Mouse (Mus musculus): ENCODE data around the gene Med24.

Gene Med24

DNA sequence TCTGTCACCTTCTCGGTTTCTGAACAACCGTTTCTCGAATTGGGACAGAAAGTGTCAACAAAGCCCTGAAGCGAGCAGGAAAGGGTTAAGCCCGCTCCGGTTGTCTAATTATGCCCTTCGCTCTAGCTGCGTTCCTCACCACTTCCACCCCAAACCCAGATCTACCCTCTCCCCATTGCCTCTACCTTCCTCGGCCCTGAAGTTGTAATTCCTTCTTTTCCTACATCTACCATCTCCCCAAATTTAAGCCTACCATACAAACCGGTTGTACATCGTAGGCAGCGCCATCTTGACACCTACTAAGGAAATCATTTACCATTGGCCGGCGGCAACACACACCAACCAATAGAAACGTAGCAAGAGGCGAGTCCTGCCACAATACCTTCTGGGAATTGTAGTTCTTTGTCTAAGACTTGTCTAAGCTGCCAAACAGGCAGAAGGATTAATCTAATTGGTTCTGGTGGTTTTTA, at the start of gene Med24:
Gene Med24 (minus strand): TSS at position 317 of the 470 bp plus-strand sequence.
- CTCF ChIA-PET: interaction anchor here (1.2 kb wide), 1 partner anchor 15 kb away, joined by 4 read pairs; no protein-coding TSS in a partner anchor

DNA sequence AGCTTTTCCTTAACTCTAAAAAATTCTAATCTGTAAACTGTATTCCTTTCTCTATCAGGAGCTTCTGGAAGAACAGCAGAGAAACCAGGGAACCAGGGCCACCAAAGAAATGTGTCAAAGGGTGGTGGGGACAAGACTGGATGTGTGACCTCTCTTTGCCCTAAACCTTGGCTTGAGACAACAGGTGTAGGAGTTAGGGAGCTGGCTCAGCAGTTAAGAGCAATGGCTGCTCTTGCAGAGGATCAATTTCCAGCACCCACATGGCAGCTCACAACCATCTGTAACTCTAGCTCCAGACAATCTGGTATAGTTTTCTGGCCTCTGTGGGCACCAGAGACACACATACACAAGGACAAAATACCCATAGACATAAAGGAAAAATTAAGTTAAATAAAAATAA, 48.7 kb upstream of the Med24 start:
- CTCF ChIA-PET: interaction anchor here (0.6 kb wide), 1 partner anchor 11 kb away, joined by 14 read pairs; no protein-coding TSS in a partner anchor

DNA sequence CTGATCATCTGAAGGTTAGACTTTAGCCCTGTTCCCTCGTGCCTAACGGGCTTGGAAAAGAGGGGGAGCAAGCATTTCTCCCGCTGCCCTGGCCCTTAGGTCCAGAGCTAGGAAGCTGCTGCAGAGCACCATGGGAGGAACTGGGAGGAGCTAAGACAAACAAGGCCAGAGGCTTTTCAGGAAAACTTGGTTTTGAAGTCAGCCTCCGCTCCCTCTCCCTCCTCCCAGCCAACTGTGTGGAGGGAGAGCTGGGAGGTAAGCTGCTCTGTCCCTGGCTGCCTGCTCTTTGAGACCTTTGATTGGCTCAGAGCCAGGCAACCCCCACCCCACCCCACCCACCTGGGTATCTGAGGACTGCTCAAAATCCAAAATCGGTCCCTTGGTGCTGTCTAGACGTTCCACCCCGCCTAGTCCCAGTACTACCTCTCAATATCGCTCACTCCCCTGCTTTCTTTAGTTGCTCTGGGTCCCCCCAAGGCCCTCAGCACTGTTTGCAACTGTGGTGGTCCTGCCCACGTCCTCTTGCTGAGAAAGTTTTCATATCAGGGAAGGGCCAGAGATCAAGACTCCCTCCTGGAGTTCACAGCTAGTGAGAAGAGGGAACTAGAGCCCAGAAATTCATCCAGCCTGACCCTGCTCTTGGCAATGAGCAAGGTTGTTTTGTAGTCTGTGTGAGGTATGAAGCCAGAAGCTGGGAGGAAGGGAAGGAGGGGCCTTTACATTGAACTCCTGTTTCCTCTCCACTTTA, 47.8 kb upstream of the Med24 start:
- CTCF ChIA-PET: interaction anchor here (0.5 to 2.0 kb wide), 9 partner anchors 9 to 499 kb away, joined by 3 to 19 read pairs (median 6); no protein-coding TSS in a partner anchor

DNA sequence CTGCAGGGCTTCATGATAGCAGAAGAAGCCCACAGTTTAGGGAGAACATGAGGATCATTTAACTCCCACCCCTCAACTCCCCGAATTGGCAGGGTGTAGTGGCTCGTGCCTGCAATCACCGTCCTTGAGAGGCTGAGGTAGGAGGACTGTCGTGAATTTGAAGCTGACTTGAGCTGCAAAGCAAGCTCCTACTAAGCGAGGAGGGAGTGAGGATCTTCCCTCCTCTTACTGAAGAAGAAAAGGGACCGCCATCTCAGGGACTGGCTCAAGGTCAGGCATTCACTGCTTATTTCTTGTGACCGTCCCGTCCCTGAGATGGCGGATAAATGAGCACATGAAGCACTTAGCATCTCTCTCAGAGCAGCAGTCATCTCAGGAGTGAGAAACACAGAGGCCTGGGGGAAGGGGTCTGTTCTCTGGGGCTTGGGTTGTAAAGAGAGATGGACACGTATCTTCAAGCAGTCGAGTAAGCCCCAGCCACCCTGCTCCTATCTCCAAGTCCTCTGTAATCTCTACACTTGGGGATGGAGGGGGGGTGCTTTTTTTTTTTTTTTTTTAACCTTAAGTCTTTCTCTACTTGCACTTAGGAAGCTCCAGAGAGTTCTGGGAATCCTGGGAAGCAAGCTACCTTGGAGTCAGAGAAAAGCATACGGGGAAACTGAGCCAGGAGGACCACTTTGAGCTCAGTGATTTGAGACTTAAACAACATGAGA, 47.0 kb upstream of the Med24 start:
- CTCF ChIA-PET: interaction anchor here (0.6 to 2.0 kb wide), 8 partner anchors 10 to 500 kb away, joined by 3 to 19 read pairs (median 8); no protein-coding TSS in a partner anchor

DNA sequence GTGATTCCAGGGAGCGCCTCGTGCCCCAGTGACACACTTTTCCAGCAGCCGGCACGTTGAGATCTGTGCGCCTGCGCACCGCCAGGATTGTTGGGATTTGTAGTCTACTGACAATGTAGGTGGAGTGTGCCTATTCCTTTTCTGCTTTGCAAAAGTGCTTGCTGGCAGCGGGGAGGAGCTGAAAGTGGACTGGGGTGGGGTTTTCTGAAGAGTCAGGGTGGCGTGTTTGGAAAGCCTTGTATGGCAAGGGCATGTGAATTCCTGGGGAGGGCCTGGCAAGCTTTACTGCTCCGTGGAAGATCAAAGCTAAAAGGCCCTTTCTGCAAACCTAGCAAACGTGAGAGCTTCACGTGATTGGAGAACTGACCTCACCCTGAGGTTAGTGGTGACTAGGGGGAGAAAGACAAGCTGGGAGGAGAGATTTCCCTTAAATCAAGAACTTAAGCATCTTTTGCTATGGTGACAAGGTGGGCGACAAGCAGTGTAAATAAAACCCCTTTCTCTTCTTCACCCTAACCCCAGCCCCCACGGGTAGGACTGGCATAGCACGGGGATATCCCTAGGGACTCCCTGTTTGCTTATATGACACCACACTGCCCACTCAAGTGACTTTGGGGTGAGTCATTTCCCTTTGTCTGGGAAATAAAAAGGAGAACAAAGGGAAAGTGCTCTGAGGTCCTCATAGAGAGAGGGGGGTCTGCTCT, 46.3 kb upstream of the Med24 start:
- CTCF ChIA-PET: interaction anchor here (0.6 to 2.0 kb wide), 3 partner anchors 11 to 252 kb away, joined by 3 to 18 read pairs (median 6); no protein-coding TSS in a partner anchor

DNA sequence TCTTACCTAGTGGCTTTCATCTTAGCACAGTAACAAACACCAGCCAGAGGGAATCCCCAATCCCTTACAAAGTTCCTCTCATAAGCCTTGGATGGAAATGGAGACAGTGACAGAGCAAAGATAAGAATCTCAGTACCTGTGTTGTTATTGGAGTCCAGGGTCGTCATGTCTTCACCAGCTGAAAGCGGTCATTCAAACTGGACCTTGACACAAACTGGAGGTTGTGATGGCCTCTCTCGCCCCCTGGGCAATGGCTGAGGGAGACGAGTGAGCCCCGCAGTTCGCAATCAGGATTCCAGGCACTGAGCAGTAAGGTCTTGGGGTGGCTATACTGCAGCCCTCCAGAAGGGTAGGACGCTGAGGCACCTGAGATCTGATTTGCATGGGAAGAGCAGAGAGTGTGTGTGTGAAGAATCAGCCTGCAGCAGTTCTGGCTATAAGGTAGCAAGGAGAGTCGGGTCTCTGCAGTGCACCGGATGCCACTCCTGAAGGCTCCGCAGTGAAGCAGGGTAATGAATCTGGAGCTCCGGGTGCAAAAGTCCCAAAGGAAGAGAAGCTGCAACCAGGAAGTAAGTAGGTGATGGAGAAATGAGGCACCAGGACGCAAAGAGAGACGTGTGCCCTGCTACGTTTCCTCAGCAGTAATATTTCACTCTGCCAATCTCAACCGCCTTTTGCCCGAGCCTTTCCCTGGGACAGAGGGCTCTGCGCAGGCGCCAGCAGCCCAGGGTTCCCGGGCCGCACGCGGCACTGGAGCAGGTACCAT, 45.5 kb upstream of the Med24 start, which contains the start of gene Nr1d1:
Gene Nr1d1 (minus strand): TSS at position 752 of the 766 bp plus-strand sequence.
- CTCF ChIA-PET: interaction anchor here (0.6 to 2.0 kb wide), 6 partner anchors 12 to 1541 kb away, joined by 3 to 18 read pairs (median 4); no protein-coding TSS in a partner anchor

DNA sequence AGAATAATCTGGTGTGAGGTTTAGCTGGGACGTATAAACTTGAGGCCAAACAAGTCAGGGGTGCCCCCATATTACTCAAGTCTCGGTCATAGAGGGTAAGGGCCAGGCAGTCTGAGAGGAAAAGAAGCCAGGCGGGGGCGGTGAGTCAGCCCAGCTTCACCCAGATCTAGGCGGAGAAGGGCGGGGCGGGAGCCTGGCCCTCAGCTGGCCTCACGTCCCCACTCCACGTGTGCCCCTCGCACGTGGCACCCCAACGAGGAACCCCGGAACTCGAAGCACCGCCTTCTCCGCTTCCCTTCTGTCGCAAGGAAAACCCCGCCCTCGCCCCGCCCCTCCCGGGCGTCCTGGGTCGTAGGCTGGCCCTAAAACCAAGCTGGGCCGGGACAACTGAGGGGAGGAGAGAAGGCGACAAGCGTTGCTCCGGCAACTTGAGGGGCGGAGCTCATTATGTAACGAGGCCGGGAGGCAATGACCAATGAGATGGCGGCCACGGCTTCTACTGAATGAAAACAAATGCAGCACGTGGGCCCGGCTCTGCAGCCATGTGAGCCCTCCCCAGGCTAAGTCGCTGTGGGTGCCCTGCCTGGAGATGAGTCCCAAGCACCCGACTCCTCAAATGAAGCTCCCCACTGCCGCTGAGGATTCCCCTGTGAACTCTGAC, 44.5 kb upstream of the Med24 start:
- CTCF ChIA-PET: interaction anchor here (0.6 kb wide), 5 partner anchors 9 to 1540 kb away, joined by 3 to 17 read pairs (median 3); no protein-coding TSS in a partner anchor

DNA sequence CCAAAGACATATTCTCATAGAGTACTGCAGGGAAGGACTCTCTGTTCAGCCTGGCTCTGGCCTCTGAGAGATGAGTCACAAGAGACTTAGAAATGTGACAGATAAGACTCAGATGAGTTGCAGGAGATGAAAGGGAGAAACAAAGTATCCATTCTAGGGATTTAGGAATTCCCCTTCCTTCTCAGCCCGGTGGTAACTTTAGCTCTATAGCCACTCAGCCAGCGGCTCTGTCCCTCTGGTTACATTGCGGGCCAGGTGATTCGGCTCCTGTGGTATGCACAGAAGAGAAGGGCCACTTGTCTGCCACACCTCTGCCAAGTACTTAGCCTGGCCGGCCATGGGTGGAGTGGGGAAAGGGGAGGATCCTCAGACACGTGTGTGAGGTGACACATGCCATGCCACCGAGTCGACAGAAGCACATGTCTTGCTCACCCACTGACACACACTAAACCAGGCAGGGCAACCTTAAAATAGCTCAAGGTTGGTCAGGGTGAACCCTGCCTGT, 43.5 kb upstream of the Med24 start:
- CTCF ChIA-PET: no interaction called here

DNA sequence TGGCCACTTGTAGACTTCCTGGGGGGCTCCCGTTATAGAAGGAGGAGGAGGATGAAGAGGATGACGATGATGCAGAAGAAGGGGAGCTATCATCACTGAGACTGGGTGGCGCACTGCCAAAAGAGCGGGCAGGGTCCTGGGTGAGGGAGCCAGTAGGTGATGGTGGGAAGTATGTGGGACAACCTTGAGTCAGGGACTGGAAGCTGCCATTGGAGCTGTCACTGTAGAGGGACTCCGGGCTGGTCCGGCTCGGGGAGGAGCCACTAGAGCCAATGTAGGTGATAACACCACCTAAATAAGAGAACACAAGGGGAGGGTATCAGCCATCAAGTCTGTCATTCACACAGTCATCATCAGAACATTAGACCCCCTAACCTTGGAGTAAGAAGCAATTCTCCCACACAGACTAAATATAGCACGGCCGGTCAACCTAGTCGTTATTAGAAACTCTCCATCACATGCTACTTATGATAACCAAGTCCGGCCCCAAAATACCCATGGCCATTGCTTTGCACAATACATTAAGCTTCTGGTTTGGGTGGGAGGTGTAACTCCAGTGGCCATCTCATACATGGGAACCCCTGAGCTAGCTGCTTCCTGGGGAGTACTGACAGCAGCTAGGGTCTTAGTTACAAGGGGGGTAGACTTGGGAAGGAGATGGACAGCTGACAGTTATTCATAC, 42.8 kb upstream of the Med24 start:
- CTCF ChIA-PET: interaction anchor here (0.7 kb wide), 1 partner anchor 36 kb away, joined by 3 read pairs; no protein-coding TSS in a partner anchor

DNA sequence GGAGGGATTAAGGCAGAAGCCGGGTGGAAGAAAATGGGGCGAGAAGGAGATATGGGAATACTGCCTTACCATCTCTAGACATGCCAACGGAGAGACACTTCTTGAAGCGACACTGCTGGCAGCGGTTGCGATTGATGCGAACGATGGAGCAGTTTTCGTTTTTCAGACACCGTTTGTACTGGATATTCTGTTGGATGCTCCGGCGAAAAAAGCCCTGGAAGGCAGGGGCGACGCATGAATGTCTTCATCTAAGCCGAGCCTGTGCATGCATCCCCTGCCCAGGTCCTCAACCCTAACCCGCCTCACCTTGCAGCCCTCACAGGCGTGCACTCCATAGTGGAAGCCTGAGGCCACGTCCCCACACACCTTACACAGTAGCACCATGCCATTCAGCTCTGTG, 41.9 kb upstream of the Med24 start:
- CTCF ChIA-PET: no interaction called here

DNA sequence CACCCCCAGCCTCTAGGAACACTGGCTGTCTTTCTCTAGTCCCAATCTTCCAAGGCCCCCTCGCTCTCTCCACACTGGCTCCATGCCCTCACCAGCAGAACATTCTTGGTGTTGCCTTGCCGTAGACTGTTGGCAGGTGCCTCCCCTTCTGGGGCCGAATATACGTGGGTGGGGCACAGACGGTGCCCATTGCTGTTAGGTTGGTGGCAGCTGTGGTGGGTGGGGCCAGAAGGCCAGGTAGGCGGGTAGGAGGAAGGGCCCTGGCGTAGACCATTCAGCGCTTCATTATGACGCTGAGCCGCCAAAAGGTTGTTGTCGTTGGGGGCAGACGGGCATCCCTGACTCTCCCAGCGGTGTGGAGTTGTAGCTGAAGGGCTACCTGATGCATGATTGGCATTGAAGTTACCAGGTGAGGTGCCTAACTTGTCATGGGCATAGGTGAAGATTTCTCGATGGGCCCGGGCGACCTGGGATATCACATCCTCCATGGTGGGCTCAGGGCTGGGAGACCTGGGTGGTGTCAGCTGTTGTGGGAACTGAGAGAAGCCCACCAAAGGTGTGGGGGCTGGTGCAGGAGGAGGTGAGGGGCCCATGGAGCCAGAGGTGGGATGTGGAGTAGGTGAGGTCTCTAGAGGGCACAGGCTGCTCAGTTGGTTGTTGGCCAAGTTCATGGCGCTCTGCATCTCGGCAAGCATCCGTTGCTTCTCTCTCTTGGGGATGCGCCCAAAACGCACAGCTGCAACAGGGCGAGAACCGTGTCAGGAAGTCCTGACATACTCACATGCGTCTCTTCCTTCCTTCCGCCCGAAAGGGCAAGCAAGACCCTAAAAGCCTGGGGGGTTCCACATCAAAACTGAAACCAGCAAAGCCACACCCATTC, 41.1 kb upstream of the Med24 start:
- CTCF ChIA-PET: interaction anchor here (1.1 kb wide), 1 partner anchor 29 kb away, joined by 3 read pairs; the partner anchor contains the start of gene Thra

DNA sequence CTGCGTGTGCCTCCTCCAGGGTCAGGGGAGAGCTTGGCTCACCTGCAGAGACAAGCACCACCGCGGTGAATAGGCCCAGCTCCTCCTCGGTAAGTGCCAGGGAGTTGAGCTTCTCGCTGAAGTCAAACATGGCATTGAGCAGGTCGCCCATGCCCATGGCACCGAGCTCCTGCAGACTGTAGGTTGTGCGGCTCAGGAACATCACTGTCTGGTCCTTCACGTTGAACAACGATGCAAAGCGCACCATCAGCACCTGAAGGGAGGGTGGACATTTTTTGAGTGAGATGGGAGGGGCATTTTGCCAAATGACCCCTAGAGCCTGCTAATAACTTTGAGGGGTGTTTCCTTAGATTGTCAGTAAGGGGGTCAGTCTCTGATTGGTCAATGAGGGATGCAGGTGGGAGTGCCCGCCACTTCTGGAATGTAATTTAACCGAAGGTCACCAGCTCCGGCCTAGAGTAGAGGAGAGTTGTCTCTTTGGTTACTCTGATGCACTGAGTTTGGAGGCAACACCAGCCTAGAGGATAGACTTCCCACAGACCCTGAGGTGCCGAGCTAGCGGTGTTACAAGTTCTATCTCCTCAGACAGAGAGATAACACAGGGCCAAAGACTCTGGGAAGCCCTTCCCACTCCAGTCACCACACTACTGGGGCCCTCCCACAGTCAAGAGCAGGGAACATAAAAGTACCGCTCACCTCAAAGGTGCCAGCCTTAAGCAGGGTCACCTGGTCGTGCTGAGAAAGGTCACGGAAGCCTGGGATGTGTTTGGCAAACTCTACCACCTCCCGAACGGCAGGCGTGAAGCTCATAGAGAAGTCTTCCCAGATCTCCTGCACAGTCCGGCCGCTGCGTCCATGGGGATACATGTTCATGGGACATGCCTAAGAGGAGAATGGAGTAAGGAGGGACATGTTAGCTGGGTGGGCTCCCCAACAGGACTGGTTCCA, 40.0 kb upstream of the Med24 start:
- CTCF ChIA-PET: interaction anchor here (1.1 to 1.2 kb wide), 2 partner anchors 18 to 28 kb away, joined by 3 read pairs; partner anchors contain the start of gene Thra

DNA sequence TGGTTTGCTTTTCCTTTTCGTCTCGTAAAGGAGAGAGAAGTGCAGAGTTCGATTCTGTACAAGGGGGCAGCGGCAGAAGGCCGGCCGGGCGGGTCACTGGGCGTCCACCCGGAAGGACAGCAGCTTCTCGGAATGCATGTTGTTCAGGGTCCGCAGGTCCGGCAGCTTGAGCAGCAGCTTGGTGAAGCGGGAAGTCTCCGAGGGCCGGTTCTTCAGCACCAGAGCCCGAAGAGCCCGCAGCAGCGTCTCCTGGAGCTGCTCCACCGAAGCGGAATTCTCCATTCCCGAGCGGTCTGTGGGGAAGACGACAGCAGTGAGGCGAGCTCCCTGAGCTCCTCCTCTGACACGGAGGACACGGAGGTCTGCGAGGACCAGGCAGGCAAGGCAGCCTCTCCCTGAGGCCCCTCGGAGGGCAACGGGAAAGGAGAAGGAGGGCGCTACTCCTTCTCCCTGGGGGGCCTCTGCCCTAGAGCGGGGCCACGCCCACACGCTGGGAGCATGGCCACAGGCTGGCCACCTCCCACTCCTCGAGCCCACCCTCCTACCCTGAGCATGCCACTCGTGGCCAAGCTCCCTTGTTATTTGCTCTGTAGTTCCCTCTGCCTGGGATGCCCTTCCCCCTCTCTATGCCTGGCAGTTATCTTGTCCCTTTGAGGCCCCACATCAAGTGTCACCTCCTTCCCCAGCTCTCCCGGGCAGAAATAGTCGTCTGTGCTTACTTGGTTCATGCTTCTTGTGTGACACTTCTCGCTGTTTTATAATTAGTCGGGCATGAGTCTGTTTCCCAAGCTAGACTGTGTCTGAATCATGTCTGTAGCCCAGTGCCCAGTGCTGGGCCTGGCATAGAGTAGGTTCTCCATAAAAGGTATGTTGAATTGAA, 39.1 kb upstream of the Med24 start:
- CTCF ChIA-PET: interaction anchor here (0.7 to 1.2 kb wide), 3 partner anchors 18 to 338 kb away, joined by 3 to 5 read pairs (median 3); no protein-coding TSS in a partner anchor

DNA sequence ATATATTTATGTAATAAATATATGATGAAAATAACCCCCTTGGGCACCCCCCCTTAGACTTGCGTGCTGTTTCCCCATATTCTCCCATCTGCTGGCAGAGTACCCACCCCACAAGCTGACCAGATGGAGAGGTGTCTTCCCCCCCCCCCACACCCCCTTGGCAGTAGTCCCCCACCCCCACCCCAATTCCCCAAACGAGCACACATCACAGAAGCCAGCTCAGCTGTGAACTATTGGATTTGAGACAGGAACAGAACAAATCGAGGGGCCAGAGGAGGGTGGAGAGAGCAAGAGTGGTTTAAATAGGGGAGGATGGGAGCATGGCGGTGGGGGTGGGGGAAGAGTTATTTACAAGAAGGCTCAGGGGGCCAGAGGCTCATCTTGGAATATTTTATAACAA, 38.5 kb upstream of the Med24 start:
- CTCF ChIA-PET: interaction anchor here (0.7 to 0.8 kb wide), 2 partner anchors 19 to 339 kb away, joined by 3 to 5 read pairs; no protein-coding TSS in a partner anchor

DNA sequence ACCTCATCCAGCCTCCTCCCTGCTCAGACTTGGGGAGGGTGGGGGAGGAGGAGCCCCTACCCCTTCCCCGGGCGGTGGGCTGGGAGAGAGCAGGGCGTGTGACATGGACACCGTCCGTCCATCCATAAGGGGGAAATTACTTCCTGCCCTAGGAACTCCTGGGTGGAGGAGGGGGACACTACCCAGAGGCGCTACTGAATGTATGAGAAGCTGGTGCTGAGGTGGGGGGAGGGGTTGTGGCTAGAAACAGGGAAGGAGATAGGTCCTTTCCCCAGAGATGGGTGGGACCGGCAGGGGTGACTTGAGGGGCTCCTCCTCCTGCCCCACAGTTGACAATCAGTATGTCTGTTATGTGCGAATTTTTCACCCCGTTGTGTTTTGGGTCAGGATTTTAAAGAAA, 38.0 kb upstream of the Med24 start:
- CTCF ChIA-PET: interaction anchor here (0.7 kb wide), 1 partner anchor 340 kb away, joined by 5 read pairs; no protein-coding TSS in a partner anchor

DNA sequence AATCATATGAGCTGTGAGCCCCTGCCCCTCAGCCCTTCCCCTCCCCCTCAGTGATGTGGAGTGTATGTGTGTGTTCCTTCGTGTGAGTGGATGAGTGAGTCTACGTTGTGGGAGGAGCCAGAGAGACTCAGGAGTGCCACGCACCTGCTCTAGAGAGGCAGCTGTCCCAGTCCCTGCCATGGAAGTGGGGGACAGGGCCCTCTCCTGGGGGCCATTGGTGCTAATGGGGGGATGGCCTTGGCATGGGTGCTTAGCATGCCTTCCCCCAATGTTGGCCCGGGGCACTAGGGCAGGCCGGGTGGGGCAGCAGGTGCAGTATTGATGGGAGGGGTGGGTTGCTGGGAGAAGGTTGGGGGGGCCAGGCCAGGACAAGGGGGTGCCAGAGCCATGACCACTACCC, 37.6 kb upstream of the Med24 start:
- CTCF ChIA-PET: interaction anchor here (0.9 kb wide), 1 partner anchor 10 kb away, joined by 3 read pairs; no protein-coding TSS in a partner anchor
